Mouse (Mus musculus) neural tube, embryonic 11.5 days (tissue): ENCODE measurements around the gene Cenpm. TPM values are rescaled to one million over a fixed set of nuclear protein-coding genes. Genes with fewer than 3 reads are reported as not detected.

Experiments used
- ATAC-seq: fragments of 200-750 bp; cut with Nextera tagmentation; 2 replicates; pipeline ENCODE4 v1.8.0; 2017; ENCODE audit warnings: moderate number of reproducible peaks, mild to moderate bottlenecking, moderate TSS enrichment, moderate library complexity; ENCODE audit not compliant: insufficient read depth, low FRiP score, low TSS enrichment
- DNase-seq: peaks from one replicate; pipeline ENCODE4 v3.0.0-alpha.2; 2015; ENCODE audit warnings: low spot score
- H3K27ac ChIP-seq: fragments of 300-500 bp; sonication (generic); 2 replicates; pipeline ENCODE4 v1.5.1; 2014; ENCODE audit warnings: low read depth, mild to moderate bottlenecking, low read length
- H3K27me3 ChIP-seq: fragments of 300-500 bp; sonication (generic); 2 replicates; pipeline ENCODE4 v1.6.1; 2014; ENCODE audit warnings: mild to moderate bottlenecking, low read length, mixed read lengths; ENCODE audit not compliant: control insufficient read depth, insufficient read depth
- H3K36me3 ChIP-seq: fragments of 300-500 bp; sonication (generic); 2 replicates; pipeline ENCODE4 v1.6.1; 2014; ENCODE audit warnings: mild to moderate bottlenecking, low read length, moderate library complexity, mixed read lengths; ENCODE audit not compliant: control insufficient read depth, insufficient read depth
- H3K4me1 ChIP-seq: fragments of 300-500 bp; sonication (generic); 2 replicates; pipeline ENCODE4 v1.6.1; 2014; ENCODE audit warnings: low read length, mixed read lengths; ENCODE audit not compliant: control insufficient read depth, insufficient read depth
- H3K4me2 ChIP-seq: fragments of 300-500 bp; sonication (generic); 2 replicates; pipeline ENCODE4 v1.6.1; 2014; ENCODE audit warnings: low read depth, mild to moderate bottlenecking, moderate library complexity
- H3K4me3 ChIP-seq: fragments of 300-500 bp; sonication (generic); 2 replicates; pipeline ENCODE4 v1.5.1; 2014; ENCODE audit warnings: low read depth, low read length
- H3K9ac ChIP-seq: fragments of 300-500 bp; sonication (generic); 2 replicates; pipeline ENCODE4 v1.6.1; 2014; ENCODE audit warnings: mild to moderate bottlenecking, low read length
- H3K9me3 ChIP-seq: fragments of 300-500 bp; sonication (generic); 2 replicates; pipeline ENCODE4 v1.6.1; 2016; ENCODE audit warnings: low read length; ENCODE audit not compliant: control insufficient read depth
- WGBS: fragments of 180-500 bp; shearing (Covaris S2); extraction: QIAGEN DNeasy Blood & Tissue Kit; methylation state at CpG from one replicate; pipeline ENCODE4 v1.1.7; 2014; 5-methylcytosine and 5-hydroxymethylcytosine counted together
- microRNA counts: library from miRNA; unstranded; fragments of <30 nt; microRNA quantifications from one replicate; lab custom pipeline; 2015
- microRNA-seq: library from miRNA; unstranded; fragments of <30 nt; microRNA quantifications from one replicate; pipeline ENCODE4, GENCODE M21; 2016
- polyA plus RNA-seq: library from polyadenylated mRNA; unstranded; fragments of >200 nt; fragmentation: Nextera tagmentation; extraction: Ambion mirVana; gene quantifications from 2 replicates; pipeline ENCODE4 v1.2.1, GENCODE M21; 2014

Cenpm gene
- polyA plus RNA-seq, 1 experiment from 2014 or later: 64.4 TPM

DNA sequence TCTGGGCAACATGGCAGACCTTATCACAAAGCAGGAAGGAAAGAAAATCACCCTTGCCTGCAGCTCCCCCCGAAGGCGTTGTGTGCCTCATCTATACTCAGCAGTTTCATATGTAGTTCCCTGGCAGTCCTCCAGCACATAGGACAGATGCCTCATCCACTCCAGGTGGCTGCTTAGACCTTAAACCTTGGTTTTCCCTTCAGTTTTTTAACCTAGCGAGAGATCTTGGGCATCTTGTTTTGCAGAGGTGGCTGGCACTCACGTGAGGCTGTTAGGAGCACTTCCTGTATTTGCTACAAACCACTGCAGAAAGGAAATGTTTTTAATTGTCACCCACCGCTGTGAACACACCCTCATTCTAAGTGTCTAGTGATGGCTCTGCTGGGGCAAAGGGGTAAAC, 57.6 kb downstream of the Cenpm start:
- WGBS: 92% methylated on average over 5 of the region's 5 CpGs
- H3K36me3 ChIP-seq: peaks cover 36% of the 10 kb centered on the region
- 0 out of 2 replicates have a peak, but pooled peaks cover 3% of the 10 kb centered on the region for H3K9me3 ChIP-seq

DNA sequence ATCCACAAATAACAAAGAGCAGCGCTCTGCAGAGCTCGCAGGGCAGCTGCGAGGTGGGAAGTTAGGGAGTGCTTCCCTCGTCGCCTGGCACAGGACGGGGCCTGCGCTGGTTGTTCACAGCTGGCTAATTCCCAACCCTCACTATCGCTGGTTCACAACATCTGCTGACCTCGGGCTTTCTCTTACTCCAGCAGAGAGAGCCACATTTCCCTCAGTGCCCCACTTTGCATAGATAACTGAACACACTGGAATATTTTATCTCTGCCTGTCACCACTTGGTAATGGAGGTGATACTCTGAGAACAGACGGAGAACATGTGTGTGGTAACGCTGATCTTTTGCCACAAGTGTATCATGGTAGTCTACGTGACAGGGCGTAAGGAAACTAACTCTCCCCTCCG, 58.4 kb downstream of the Cenpm start:
- no peaks in the 10 kb centered on the region for H3K27me3 ChIP-seq
- DNase-seq: no peak
- no peak overlapping the region for H3K4me2 ChIP-seq
- H3K9ac ChIP-seq: no peak overlapping the region
- ATAC-seq: no peak
- peaks cover 44% of the 10 kb centered on the region for H3K36me3 ChIP-seq
- WGBS: 91% methylated on average over 14 of the region's 14 CpGs
- H3K4me3 ChIP-seq: no peak overlapping the region
- no peaks in the 10 kb centered on the region for H3K4me1 ChIP-seq
- 0 out of 2 replicates have a peak, but pooled peaks cover 5% of the 10 kb centered on the region for H3K9me3 ChIP-seq
- no peak overlapping the region for H3K27ac ChIP-seq

More for the DNA sequence above, 57.6 kb downstream of the Cenpm start:
- no peak for DNase-seq
- Histone ChIP-seq H3K9ac (no peak overlapping the region), H3K27me3 (no peaks in the 10 kb centered on the region), H3K4me1 (no peaks in the 10 kb centered on the region), H3K27ac (no peak overlapping the region), H3K4me2 (no peak overlapping the region), H3K4me3 (no peak overlapping the region)
- ATAC-seq: no peak

GRCm38 (mm10) chr15:82185062-82185783, 59.3 kb downstream of the Cenpm start:
- no peak overlapping the region for H3K4me2 ChIP-seq
- H3K36me3 ChIP-seq: peaks cover 50% of the 10 kb centered on the region
- no peak overlapping the region for H3K27ac ChIP-seq

GRCm38 (mm10) chr15:82184656-82185055, 59.9 kb downstream of the Cenpm start:
- 92% methylated on average over 10 of the region's 10 CpGs for WGBS
- no peak overlapping the region for H3K4me2 ChIP-seq
- 0 out of 2 replicates have a peak overlapping the region, but pooled peaks have one; percentile 9 for H3K27ac ChIP-seq
- ATAC-seq (no peak), DNase-seq (no peak)
- H3K9me3 ChIP-seq: 0 out of 2 replicates have a peak, but pooled peaks cover 5% of the 10 kb centered on the region
- H3K9ac ChIP-seq: no peak overlapping the region
- H3K27me3 ChIP-seq: no peaks in the 10 kb centered on the region
- H3K4me1 ChIP-seq: no peaks in the 10 kb centered on the region
- no peak overlapping the region for H3K4me3 ChIP-seq
- H3K36me3 ChIP-seq: peaks cover 56% of the 10 kb centered on the region

More at GRCm38 (mm10) chr15:82185062-82185783, 59.3 kb downstream of the Cenpm start:
- Histone ChIP-seq H3K27me3 (no peaks in the 10 kb centered on the region), H3K4me1 (no peaks in the 10 kb centered on the region), H3K9me3 (0 out of 2 replicates have a peak, but pooled peaks cover 5% of the 10 kb centered on the region), H3K9ac (no peak overlapping the region), H3K4me3 (no peak overlapping the region)
- ATAC-seq (no peak), DNase-seq (no peak)
- WGBS: 83% methylated on average over 14 of the region's 14 CpGs

DNA sequence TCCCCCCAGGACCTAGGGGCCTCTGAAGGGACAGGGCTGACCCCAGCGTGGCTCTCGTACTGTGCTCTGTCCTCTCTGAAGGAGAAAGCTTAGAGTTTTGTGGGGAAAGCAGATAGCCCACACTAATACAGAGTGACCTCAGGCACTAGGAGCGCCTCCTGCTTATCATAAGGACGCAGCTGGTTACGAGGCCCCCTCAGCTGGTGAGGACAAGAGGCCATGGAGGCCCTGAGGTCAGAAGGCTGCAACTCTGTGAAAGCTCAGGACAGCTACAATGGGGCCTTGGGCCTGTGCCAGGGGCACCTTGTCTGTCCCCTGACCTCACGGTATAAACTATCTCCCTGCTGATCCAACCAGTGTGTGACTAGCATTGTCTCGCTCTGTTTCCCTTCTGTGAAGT, 60.4 kb downstream of the Cenpm start:
- Histone ChIP-seq H3K4me1 (no peaks in the 10 kb centered on the region), H3K27ac (0 out of 2 replicates have a peak overlapping the region, but pooled peaks have one; percentile 9), H3K4me3 (no peak overlapping the region), H3K9ac (no peak overlapping the region), H3K27me3 (no peaks in the 10 kb centered on the region), H3K4me2 (no peak overlapping the region), H3K36me3 (peaks cover 57% of the 10 kb centered on the region), H3K9me3 (0 out of 2 replicates have a peak, but pooled peaks cover 5% of the 10 kb centered on the region)
- WGBS: 86% methylated on average over 7 of the region's 7 CpGs
- no peak for ATAC-seq
- no peak for DNase-seq

MicroRNA genes within 50 kb of the gene (microRNA counts, 519-probe panel; counts per million panel counts)
- microRNA mmu-miR-33 (lab: Ali Mortazavi, UCI): 3,386 counts per million, percentile 68 among the panel's probes with 10 or more counts

Small RNAs within 50 kb of the gene (microRNA-seq; reads per million reads assigned to microRNA genes)
- 74.5 reads per million, percentile 46 among the genes with 10 or more reads in this experiment for gene Mir33

Other genes starting within 250 kb of the Cenpm start
- 39.8 and 45.9 TPM in 2 replicates for gene Desi1, start 210.9 kb downstream of the Cenpm start, polyA plus RNA-seq
- gene Snu13, start 197.2 kb downstream of the Cenpm start, polyA plus RNA-seq: 283 and 301 TPM in 2 replicates
- not detected in 2 replicates for gene 4930407I10Rik, start 185.6 kb downstream of the Cenpm start, polyA plus RNA-seq
- 0.05 TPM in 1 of 2 replicates, not detected in the other for gene Mei1, start 174.8 kb downstream of the Cenpm start, polyA plus RNA-seq
- 19.7 and 23.5 TPM in 2 replicates for gene Ccdc134, start 116.8 kb downstream of the Cenpm start, polyA plus RNA-seq
- gene Srebf2, start 97.6 kb downstream of the Cenpm start, polyA plus RNA-seq: 179 and 195 TPM in 2 replicates
- gene Shisa8, start 31.9 kb downstream of the Cenpm start, polyA plus RNA-seq: 0.30 and 0.46 TPM in 2 replicates
- 0.23 and 0.57 TPM in 2 replicates for gene Tnfrsf13c, start 20.4 kb downstream of the Cenpm start, polyA plus RNA-seq
- gene 1500009C09Rik, start 7.6 kb upstream of the Cenpm start, polyA plus RNA-seq: 0.68 and 0.76 TPM in 2 replicates
- gene Sept3, start 30.1 kb upstream of the Cenpm start, polyA plus RNA-seq: 141 and 142 TPM in 2 replicates
- 0.16 and 0.27 TPM in 2 replicates for gene Wbp2nl, start 54.2 kb upstream of the Cenpm start, polyA plus RNA-seq
- gene Naga, start 94.2 kb upstream of the Cenpm start, polyA plus RNA-seq: 24.7 and 28.0 TPM in 2 replicates
- 3.0 and 3.1 TPM in 2 replicates for gene Pheta2, start 94.2 kb upstream of the Cenpm start, polyA plus RNA-seq
- 267 and 274 TPM in 2 replicates for gene Smdt1, start 94.2 kb upstream of the Cenpm start, polyA plus RNA-seq
- gene Ndufa6, start 109.6 kb upstream of the Cenpm start, polyA plus RNA-seq: 274 and 279 TPM in 2 replicates
- gene Cyp2d22, start 135.5 kb upstream of the Cenpm start, polyA plus RNA-seq: 1.5 and 1.6 TPM in 2 replicates
- gene Cyp2d11, start 149.3 kb upstream of the Cenpm start, polyA plus RNA-seq: not detected in 2 replicates
- not detected in 2 replicates for gene Cyp2d10, start 162.4 kb upstream of the Cenpm start, polyA plus RNA-seq
- not detected in 2 replicates for gene Cyp2d9, start 188.7 kb upstream of the Cenpm start, polyA plus RNA-seq